ENCODE assay signal across 7 mouse cellular contexts in the genomic region with DNA sequence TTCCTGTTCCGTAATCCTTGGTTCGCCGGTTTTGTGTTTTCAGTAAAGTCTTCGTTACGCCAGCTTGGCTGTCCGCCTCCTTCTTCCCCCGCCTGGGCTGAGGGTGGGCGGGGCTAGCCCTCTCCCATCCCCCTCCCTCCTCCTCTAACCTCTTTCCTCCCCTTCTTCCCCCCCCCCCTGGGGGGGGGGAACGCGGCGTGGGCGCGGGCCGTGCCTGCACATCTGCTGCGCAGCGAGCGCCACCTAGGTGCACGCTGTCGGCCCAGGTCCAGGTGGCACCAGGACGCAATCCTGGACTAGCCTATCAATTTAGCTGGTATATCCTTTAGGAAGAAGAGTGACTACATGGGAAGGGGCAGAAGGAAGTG. TPM values are rescaled to one million over a fixed set of nuclear protein-coding genes. Genes with fewer than 3 reads are reported as not detected.
DNase-seq lines count a peak whose midpoint lies in the region; ATAC-seq and TF ChIP-seq lines count a peak whose summit lies in the region.

No protein-coding gene starts in this region.

- WGBS in embryonic facial prominence, embryonic 13.5 days: under 1% methylated on average over 20 of the region's 20 CpGs
- WGBS in heart, adult 2 months: 2% methylated on average over 20 of the region's 20 CpGs
- WGBS in kidney, adult 2 months: 0% methylated on average over 20 of the region's 20 CpGs
- WGBS in limb, embryonic 12.5 days: 0% methylated on average over 15 of the region's 20 CpGs
- under 1% methylated on average over 20 of the region's 20 CpGs for WGBS in midbrain, embryonic 14.5 days

- H3K4me2 ChIP-seq in embryonic facial prominence, embryonic 13.5 days: peak overlapping the region; percentile 60
- peak overlapping the region; percentile 72 for H3K4me2 ChIP-seq in limb, embryonic 12.5 days
- peak overlapping the region; percentile 59 for H3K4me2 ChIP-seq in midbrain, embryonic 14.5 days (ENCODE audit: low read length)

- intact Hi-C loops in heart, adult 2 months (cut with DNase I): loop anchor here (1.0 to 5.0 kb wide), 3 partner anchors 27 to 88 kb away; a partner anchor contains a TSS

- ATAC-seq in embryonic facial prominence, embryonic 13.5 days (ENCODE audit: insufficient number of reproducible peaks, insufficient read depth, low FRiP score, low TSS enrichment, low read depth): 0 out of 2 replicates have a peak, but pooled peaks have one; percentile 6
- peak; percentile 16; the same call in 1 of the 2 replicates for ATAC-seq in limb, embryonic 12.5 days (ENCODE audit: insufficient number of reproducible peaks, insufficient read depth, low FRiP score, low TSS enrichment, low read depth)
- peak; percentile 24 for ATAC-seq in midbrain, embryonic 14.5 days (ENCODE audit: low FRiP score, low TSS enrichment)

- peak overlapping the region; percentile 98 for H3K9ac ChIP-seq in embryonic facial prominence, embryonic 13.5 days
- H3K9ac ChIP-seq in heart, adult 2 months (ENCODE audit: low read depth, low read length): peak overlapping the region; percentile 32; the same call in 1 of the 2 replicates
- peak overlapping the region; percentile 99 for H3K9ac ChIP-seq in limb, embryonic 12.5 days (replicated peaks)
- peak overlapping the region; percentile 98 for H3K9ac ChIP-seq in midbrain, embryonic 14.5 days (replicated peaks; ENCODE audit: low read length)

- H3K27me3 ChIP-seq in embryonic facial prominence, embryonic 13.5 days: no peaks in the 10 kb centered on the region
- no peaks in the 10 kb centered on the region for H3K27me3 ChIP-seq in heart, adult 2 months (ENCODE audit: control insufficient read depth, insufficient read depth, low read length)
- H3K27me3 ChIP-seq in kidney, adult 2 months (replicated peaks; ENCODE audit: control insufficient read depth, insufficient read depth, low read length): no peaks in the 10 kb centered on the region
- H3K27me3 ChIP-seq in limb, embryonic 12.5 days: no peaks in the 10 kb centered on the region
- H3K27me3 ChIP-seq in midbrain, embryonic 14.5 days (ENCODE audit: control insufficient read depth, insufficient read depth, low read length): no peaks in the 10 kb centered on the region

- peak; percentile 36; the same call in 1 of the 2 replicates for TF ChIP-seq EP300 in heart, adult 2 months (IDR thresholded peaks at IDR 0.05; ENCODE audit: insufficient read depth, low read depth, low read length)

- H3K9me3 ChIP-seq in embryonic facial prominence, embryonic 13.5 days: no peaks in the 10 kb centered on the region
- H3K9me3 ChIP-seq in limb, embryonic 12.5 days: no peaks in the 10 kb centered on the region
- H3K9me3 ChIP-seq in midbrain, embryonic 14.5 days (ENCODE audit: control insufficient read depth, low read length): no peaks in the 10 kb centered on the region

- peak; percentile 73 for TF ChIP-seq POLR2A in heart, adult 2 months (IDR thresholded peaks at IDR 0.05; ENCODE audit: insufficient read depth, low read depth, low read length)
- TF ChIP-seq POLR2A in kidney, adult 2 months (IDR thresholded peaks at IDR 0.05; ENCODE audit: low read depth, low read length): peak; percentile 10

- peaks cover 49% of the 10 kb centered on the region for H3K4me1 ChIP-seq in embryonic facial prominence, embryonic 13.5 days
- H3K4me1 ChIP-seq in heart, adult 2 months (ENCODE audit: control insufficient read depth, insufficient read depth, low read length): peaks cover 24% of the 10 kb centered on the region
- H3K4me1 ChIP-seq in kidney, adult 2 months (ENCODE audit: control insufficient read depth, insufficient read depth, low read length): peaks cover 31% of the 10 kb centered on the region
- peaks cover 47% of the 10 kb centered on the region for H3K4me1 ChIP-seq in limb, embryonic 12.5 days (replicated peaks)
- peaks cover 39% of the 10 kb centered on the region for H3K4me1 ChIP-seq in midbrain, embryonic 14.5 days (ENCODE audit: control insufficient read depth, insufficient read depth, low read length)

- H3K79me2 ChIP-seq in heart, adult 2 months (replicated peaks; ENCODE audit: control insufficient read depth, insufficient read depth, low read length): no peaks in the 10 kb centered on the region

- H3K27ac ChIP-seq in embryonic facial prominence, embryonic 13.5 days: peak overlapping the region; percentile 99
- peak overlapping the region; percentile 94 for H3K27ac ChIP-seq in heart, adult 2 months
- H3K27ac ChIP-seq in kidney, adult 2 months (ENCODE audit: insufficient read depth, low read depth, low read length): no peak overlapping the region
- H3K27ac ChIP-seq in limb, embryonic 12.5 days: peak overlapping the region; percentile 99
- peak overlapping the region; percentile 99 for H3K27ac ChIP-seq in midbrain, embryonic 14.5 days (replicated peaks; ENCODE audit: low read depth, low read length)

- TF ChIP-seq CTCF in heart, adult 2 months (IDR thresholded peaks at IDR 0.05): peak; percentile 85
- peak; percentile 85 for TF ChIP-seq CTCF in kidney, adult 2 months (conservative IDR thresholded peaks at IDR 0.05; ENCODE audit: insufficient read depth, insufficient read length, low read depth, low read length)

- peak; percentile 92 for DNase-seq in adrenal gland, postnatal 25 days
- peak; percentile 92 to 93 for DNase-seq in heart, adult 2 months
- DNase-seq in kidney, adult 2 months: peak; percentile 96
- peak; percentile 98 for DNase-seq in midbrain, embryonic 14.5 days
- peak; percentile 91 to 92 for DNase-seq in spleen, adult 18-20 months

- H3K36me3 ChIP-seq in embryonic facial prominence, embryonic 13.5 days: peaks cover 23% of the 10 kb centered on the region
- peaks cover 2% of the 10 kb centered on the region; the same call in 1 of the 2 replicates for H3K36me3 ChIP-seq in heart, adult 2 months (ENCODE audit: control insufficient read depth, insufficient read depth, low read length)
- no peaks in the 10 kb centered on the region for H3K36me3 ChIP-seq in kidney, adult 2 months (ENCODE audit: control insufficient read depth, insufficient read depth, low read length)
- peaks cover 18% of the 10 kb centered on the region for H3K36me3 ChIP-seq in limb, embryonic 12.5 days
- H3K36me3 ChIP-seq in midbrain, embryonic 14.5 days (ENCODE audit: control insufficient read depth, insufficient read depth, low read length): peaks cover 9% of the 10 kb centered on the region; the same call in 1 of the 2 replicates

- H3K4me3 ChIP-seq in embryonic facial prominence, embryonic 13.5 days: peak overlapping the region; percentile 74
- H3K4me3 ChIP-seq in heart, adult 2 months: peak overlapping the region; percentile 99
- H3K4me3 ChIP-seq in kidney, adult 2 months (ENCODE audit: insufficient read depth, low read depth, low read length): peak overlapping the region; percentile 67
- peak overlapping the region; percentile 99 for H3K4me3 ChIP-seq in limb, embryonic 12.5 days (replicated peaks)
- H3K4me3 ChIP-seq in midbrain, embryonic 14.5 days (replicated peaks; ENCODE audit: low read depth, low read length): peak overlapping the region; percentile 97

RNA-seq across cellular contexts. Expression of a gene that starts 1.8 kb away (rescaled TPM):
- 191 and 217 TPM in 2 replicates for total RNA-seq in adrenal gland, postnatal 25 days (2021)
- polyA plus RNA-seq in embryonic facial prominence, embryonic 13.5 days (2015; fragmentation: Nextera tagmentation; extraction: Ambion mirVana): 54.7 and 68.5 TPM in 2 replicates
- total RNA-seq in heart, adult 2 months (2021): 100 to 1,000 TPM; 123 to 127 TPM
- polyA plus RNA-seq in heart, adult 2 months (2012; rRNA removed): 66.2 and 109 TPM in 2 replicates
- 158 and 201 TPM in 2 replicates for polyA plus RNA-seq in kidney, adult 2 months (2012; rRNA removed)
- 117 and 121 TPM in 2 replicates for polyA plus RNA-seq in limb, embryonic 12.5 days (2016; fragmentation: Nextera tagmentation; extraction: Ambion mirVana)
- polyA plus RNA-seq in midbrain, embryonic 14.5 days (2014; fragmentation: Nextera tagmentation; extraction: Ambion mirVana): 104 and 119 TPM in 2 replicates

RNA-seq across cellular contexts. Expression of a gene that starts 2.7 kb away (rescaled TPM):
- 0.15 and 0.19 TPM in 2 replicates for total RNA-seq in adrenal gland, postnatal 25 days (2021)
- polyA plus RNA-seq in embryonic facial prominence, embryonic 13.5 days (2015; fragmentation: Nextera tagmentation; extraction: Ambion mirVana): 0.07 TPM in 1 of 2 replicates, not detected in the other
- total RNA-seq in heart, adult 2 months (2021): not detected
- polyA plus RNA-seq in heart, adult 2 months (2012; rRNA removed): 0.06 and 0.12 TPM in 2 replicates
- polyA plus RNA-seq in kidney, adult 2 months (2012; rRNA removed): 0.03 and 0.12 TPM in 2 replicates
- polyA plus RNA-seq in limb, embryonic 12.5 days (2016; fragmentation: Nextera tagmentation; extraction: Ambion mirVana): not detected in 2 replicates
- polyA plus RNA-seq in midbrain, embryonic 14.5 days (2014; fragmentation: Nextera tagmentation; extraction: Ambion mirVana): 0.05 TPM in 2 replicates

RNA-seq across cellular contexts. Expression of a gene that starts 17.8 kb away (rescaled TPM):
- total RNA-seq in adrenal gland, postnatal 25 days (2021): not detected in 2 replicates
- polyA plus RNA-seq in embryonic facial prominence, embryonic 13.5 days (2015; fragmentation: Nextera tagmentation; extraction: Ambion mirVana): not detected in 2 replicates
- not detected for total RNA-seq in heart, adult 2 months (2021)
- polyA plus RNA-seq in heart, adult 2 months (2012; rRNA removed): not detected in 2 replicates
- polyA plus RNA-seq in kidney, adult 2 months (2012; rRNA removed): 0.61 and 0.99 TPM in 2 replicates
- polyA plus RNA-seq in limb, embryonic 12.5 days (2016; fragmentation: Nextera tagmentation; extraction: Ambion mirVana): not detected in 2 replicates
- polyA plus RNA-seq in midbrain, embryonic 14.5 days (2014; fragmentation: Nextera tagmentation; extraction: Ambion mirVana): not detected in 2 replicates

RNA-seq across cellular contexts. Expression of a gene that starts 23.0 kb away (rescaled TPM):
- total RNA-seq in adrenal gland, postnatal 25 days (2021): 0.55 and 1.3 TPM in 2 replicates
- 0.13 and 0.14 TPM in 2 replicates for polyA plus RNA-seq in embryonic facial prominence, embryonic 13.5 days (2015; fragmentation: Nextera tagmentation; extraction: Ambion mirVana)
- total RNA-seq in heart, adult 2 months (2021): 1 to 10 TPM; 2.3 to 2.7 TPM
- 10.8 and 11.0 TPM in 2 replicates for polyA plus RNA-seq in heart, adult 2 months (2012; rRNA removed)
- polyA plus RNA-seq in kidney, adult 2 months (2012; rRNA removed): 81.6 and 113 TPM in 2 replicates
- 0.24 and 0.33 TPM in 2 replicates for polyA plus RNA-seq in limb, embryonic 12.5 days (2016; fragmentation: Nextera tagmentation; extraction: Ambion mirVana)
- polyA plus RNA-seq in midbrain, embryonic 14.5 days (2014; fragmentation: Nextera tagmentation; extraction: Ambion mirVana): 0.24 TPM in 1 of 2 replicates, not detected in the other

RNA-seq across cellular contexts. Expression of a gene that starts 27.5 kb away (rescaled TPM):
- 66.1 and 86.8 TPM in 2 replicates for total RNA-seq in adrenal gland, postnatal 25 days (2021)
- polyA plus RNA-seq in embryonic facial prominence, embryonic 13.5 days (2015; fragmentation: Nextera tagmentation; extraction: Ambion mirVana): 248 and 270 TPM in 2 replicates
- 10 to 100 TPM; 56.9 to 64.2 TPM for total RNA-seq in heart, adult 2 months (2021)
- 54.1 and 68.3 TPM in 2 replicates for polyA plus RNA-seq in heart, adult 2 months (2012; rRNA removed)
- 106 and 120 TPM in 2 replicates for polyA plus RNA-seq in kidney, adult 2 months (2012; rRNA removed)
- polyA plus RNA-seq in limb, embryonic 12.5 days (2016; fragmentation: Nextera tagmentation; extraction: Ambion mirVana): 335 and 339 TPM in 2 replicates
- 175 and 201 TPM in 2 replicates for polyA plus RNA-seq in midbrain, embryonic 14.5 days (2014; fragmentation: Nextera tagmentation; extraction: Ambion mirVana)

Comparison
In these comparisons a context has a peak if more than half of its experiments do, and no peak if none do; other contexts are left out.
1. H3K9ac ChIP-seq: peak in every context shown above with its lines; median percentile 99 in limb, embryonic 12.5 days; 98 in embryonic facial prominence, embryonic 13.5 days; 98 in midbrain, embryonic 14.5 days; 32 in heart, adult 2 months.